Mouse (Mus musculus) bone marrow macrophage, adult 2 months (primary cell): ENCODE results near the gene Ptbp1. TPM values are rescaled to one million over a fixed set of nuclear protein-coding genes. Genes with fewer than 3 reads are reported as not detected.

Source experiments
- H3K27ac ChIP-seq: 2 replicates; pipeline ENCODE4 v1.5.1; 2012; ENCODE audit warnings: low read depth, low read length; ENCODE audit not compliant: insufficient read depth
- H3K4me1 ChIP-seq: 2 replicates; pipeline ENCODE4 v1.6.1; 2012; ENCODE audit warnings: low read length; ENCODE audit not compliant: control insufficient read depth, insufficient read depth
- H3K4me3 ChIP-seq: 2 replicates; pipeline ENCODE4 v1.5.1; 2012; ENCODE audit warnings: mild to moderate bottlenecking, low read length, moderate library complexity; ENCODE audit not compliant: insufficient read depth
- CTCF ChIP-seq: IDR thresholded peaks from 2 replicates; pipeline ENCODE4 v1.5.1; 2012; ENCODE audit warnings: low read depth, mild to moderate bottlenecking, low read length, moderate library complexity
- POLR2A ChIP-seq: IDR thresholded peaks from 2 replicates; pipeline ENCODE4 v1.6.1; 2012; ENCODE audit warnings: mild to moderate bottlenecking, low read depth, low read length, borderline replicate concordance
- polyA plus RNA-seq: library from polyadenylated mRNA; stranded (reverse); fragments of >200 nt; gene quantifications from 2 replicates; pipeline ENCODE4 v1.2.4, GENCODE M21; 2012; ENCODE audit not compliant: missing spikeins, insufficient read depth, insufficient read length

The Ptbp1 gene
- polyA plus RNA-seq, 1 experiment = 141 TPM

DNA sequence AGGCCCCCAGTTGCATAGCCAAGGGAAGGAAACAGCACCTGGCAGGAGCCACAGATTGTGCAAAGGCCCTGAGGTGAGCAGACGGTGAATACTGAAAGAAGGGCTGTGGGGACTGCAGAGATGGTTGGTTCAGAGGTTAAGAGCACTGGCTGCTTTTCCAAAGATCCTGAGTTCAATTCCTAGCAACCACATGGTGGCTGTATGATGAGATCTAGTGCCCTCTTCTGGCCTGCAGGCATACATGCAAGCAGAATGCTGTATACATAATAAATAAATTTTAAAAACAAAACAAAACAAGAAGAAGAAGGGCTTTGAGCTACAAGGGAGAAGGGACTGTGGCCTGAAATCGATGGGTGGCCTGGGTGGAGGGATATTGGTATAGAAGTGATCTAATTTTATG, 37.1 kb upstream of the Ptbp1 start:
- no peak overlapping the region for H3K4me3 ChIP-seq
- H3K27ac ChIP-seq = no peak overlapping the region
- H3K4me1 ChIP-seq = no peaks in the 10 kb centered on the region
- TF ChIP-seq CTCF (peak; percentile 30; the same call in 1 of the 2 replicates), POLR2A (no peak)

DNA sequence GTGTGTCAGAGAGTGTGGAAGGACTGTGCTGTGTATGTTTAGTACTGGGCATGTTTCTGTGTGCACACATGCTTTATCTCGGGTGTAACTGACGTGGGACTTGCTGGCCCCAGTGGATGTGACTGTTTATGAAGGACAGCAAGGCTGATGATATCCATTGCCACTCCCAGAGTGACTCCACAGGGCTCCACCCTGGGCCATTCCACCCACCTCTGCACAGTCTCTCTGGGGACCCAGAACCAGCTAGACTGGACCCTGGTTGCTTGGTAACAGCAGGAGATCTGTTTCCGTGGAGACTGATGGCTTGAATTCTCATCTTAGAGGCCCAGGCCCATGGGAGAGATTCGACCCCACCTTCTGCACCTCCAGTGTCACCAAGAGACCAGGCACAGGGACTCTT, 36.0 kb upstream of the Ptbp1 start:
- Histone ChIP-seq H3K27ac (no peak overlapping the region), H3K4me1 (no peaks in the 10 kb centered on the region), H3K4me3 (no peak overlapping the region)
- TF ChIP-seq POLR2A (no peak), CTCF (no peak)

DNA sequence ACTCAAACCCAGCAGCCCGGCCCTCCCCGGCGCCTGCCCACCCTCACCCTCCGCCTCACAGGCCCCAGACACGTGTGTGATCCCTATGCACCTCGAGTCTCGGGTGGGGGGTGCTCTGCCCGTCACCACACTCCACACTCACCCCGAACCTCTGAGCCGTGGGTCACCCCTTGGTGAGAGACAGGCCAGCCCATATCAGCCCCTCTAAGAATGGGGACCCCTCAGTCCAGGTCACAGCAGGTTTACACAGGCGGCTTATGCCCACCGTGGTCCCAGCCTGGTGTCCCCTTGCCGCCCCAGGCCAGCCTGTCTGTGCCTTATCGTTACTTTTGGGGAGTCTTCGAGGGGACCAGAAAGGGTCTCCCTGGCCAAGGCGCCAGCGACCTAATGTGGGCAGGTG, 34.6 kb upstream of the Ptbp1 start:
- Histone ChIP-seq H3K27ac (no peak overlapping the region), H3K4me1 (peaks cover 6% of the 10 kb centered on the region), H3K4me3 (no peak overlapping the region)
- TF ChIP-seq POLR2A (no peak), CTCF (no peak)

DNA sequence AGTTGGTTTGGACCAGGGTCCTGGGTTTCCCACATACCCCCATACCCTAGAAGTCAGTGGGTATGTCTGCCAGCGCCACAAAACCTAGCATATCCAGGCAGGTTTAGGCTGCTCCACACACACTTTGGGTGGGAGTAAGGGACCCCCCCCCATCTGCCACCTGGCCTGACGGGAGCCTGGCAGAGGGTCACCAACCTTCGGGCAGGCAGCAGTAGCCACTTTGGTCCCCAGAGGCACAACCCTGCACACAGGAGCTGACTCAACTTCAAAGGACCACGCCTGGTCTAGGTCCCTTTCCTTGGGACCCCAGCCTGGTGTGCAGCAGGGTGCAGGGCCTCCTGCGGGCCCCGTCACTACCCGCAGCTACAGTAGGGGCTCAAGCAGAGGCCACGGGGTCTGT, 34.0 kb upstream of the Ptbp1 start:
- TF ChIP-seq POLR2A (no peak), CTCF (no peak)
- Histone ChIP-seq H3K27ac (no peak overlapping the region), H3K4me1 (peaks cover 8% of the 10 kb centered on the region), H3K4me3 (no peak overlapping the region)

DNA sequence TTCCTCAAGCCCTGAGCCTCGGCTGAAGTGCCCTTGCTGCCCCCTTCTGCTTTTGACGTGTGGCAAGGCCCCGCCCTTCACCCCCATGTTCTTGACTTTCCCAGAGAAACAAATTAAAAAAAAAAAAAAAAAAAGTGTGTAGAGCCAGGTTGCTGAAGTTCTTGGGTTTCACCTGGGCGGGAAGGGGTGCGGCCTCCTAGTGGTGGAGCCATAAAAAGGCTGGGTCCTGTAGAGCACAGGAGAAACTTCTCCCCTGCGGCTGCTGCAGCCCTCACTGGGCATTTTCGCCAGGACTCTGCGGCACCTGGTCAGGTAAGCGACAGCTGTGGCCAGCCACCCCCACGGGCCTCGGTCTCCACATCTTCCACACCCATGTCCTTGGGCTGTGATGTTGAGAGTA, 33.4 kb upstream of the Ptbp1 start, which contains the start of gene Misp:
Gene Misp, plus strand, starts transcription at position 208 of the 400 bp plus-strand sequence.
- Histone ChIP-seq H3K27ac (no peak within 1 kb of the TSS), H3K4me3 (no peak within 1 kb of the TSS), H3K4me1 (peaks cover 8% of the 10 kb centered on the region)
- TF ChIP-seq POLR2A (no peak), CTCF (no peak)

DNA sequence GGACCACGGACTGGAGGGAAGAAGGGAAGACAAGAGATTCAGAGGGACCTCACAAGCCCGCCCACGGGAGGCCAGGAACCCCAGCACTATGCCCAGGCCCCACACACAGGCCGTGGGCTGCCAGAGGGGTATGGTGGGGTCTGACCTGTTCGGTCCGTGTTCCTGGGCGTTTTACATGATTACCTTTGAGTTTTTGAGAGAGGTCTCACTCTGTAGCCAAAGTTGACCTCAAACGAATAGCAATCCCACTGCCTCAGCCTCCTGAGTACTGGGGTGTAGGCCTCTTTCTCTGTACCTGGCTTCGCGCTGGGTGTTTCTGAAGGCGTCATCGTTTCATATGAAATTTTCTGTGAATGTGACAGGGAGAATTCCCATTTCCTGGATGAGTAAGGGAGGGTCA, 32.5 kb upstream of the Ptbp1 start:
- peaks cover 8% of the 10 kb centered on the region for H3K4me1 ChIP-seq
- no peak overlapping the region for H3K27ac ChIP-seq
- no peak for TF ChIP-seq POLR2A
- TF ChIP-seq CTCF = no peak
- H3K4me3 ChIP-seq = no peak overlapping the region

DNA sequence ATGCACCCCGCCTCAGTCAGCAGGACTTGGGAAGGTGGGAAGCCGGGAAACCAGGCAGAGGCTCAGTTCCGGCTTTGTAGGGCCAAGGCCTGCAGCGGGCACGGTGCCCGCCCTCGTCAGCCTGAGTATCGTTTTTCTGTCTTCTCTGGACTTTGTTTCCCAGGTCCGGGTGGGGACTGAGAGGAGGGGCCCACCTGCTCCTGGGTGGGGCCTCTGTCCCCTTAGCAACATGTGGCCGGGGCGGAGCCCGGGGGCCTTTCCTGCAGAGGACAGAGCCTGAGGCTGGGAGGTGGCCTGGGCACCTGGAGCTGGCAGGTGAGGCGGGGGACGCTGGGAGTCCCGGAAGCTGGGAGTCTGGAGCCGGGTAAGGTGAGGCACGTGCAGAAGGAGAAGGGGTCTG, 31.9 kb upstream of the Ptbp1 start:
- TF ChIP-seq POLR2A (no peak), CTCF (no peak)
- H3K4me3 ChIP-seq = no peak overlapping the region
- H3K4me1 ChIP-seq = peaks cover 8% of the 10 kb centered on the region
- H3K27ac ChIP-seq = no peak overlapping the region

DNA sequence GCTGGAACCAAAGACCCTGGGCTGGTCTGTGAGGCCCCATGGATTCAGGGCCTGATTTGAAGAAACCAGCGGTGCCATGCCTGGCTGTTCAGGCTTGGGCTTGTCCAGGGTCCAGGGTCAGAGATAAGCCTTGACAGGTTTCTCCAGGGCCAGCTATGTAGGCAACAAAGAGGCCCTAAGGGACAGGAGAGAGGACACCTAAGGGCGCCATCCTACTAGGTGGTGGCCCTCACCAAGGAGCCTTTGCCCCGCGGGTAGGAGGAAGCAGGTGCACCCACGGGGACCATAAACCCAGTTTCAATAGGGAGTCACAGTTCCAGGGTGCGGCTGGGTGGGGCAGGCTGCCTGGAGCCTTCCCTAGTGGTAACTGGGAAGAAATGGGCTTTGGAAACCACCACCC, 31.2 kb upstream of the Ptbp1 start:
- no peak for TF ChIP-seq POLR2A
- no peak for TF ChIP-seq CTCF
- Histone ChIP-seq H3K4me3 (no peak overlapping the region), H3K4me1 (peaks cover 8% of the 10 kb centered on the region), H3K27ac (no peak overlapping the region)

DNA sequence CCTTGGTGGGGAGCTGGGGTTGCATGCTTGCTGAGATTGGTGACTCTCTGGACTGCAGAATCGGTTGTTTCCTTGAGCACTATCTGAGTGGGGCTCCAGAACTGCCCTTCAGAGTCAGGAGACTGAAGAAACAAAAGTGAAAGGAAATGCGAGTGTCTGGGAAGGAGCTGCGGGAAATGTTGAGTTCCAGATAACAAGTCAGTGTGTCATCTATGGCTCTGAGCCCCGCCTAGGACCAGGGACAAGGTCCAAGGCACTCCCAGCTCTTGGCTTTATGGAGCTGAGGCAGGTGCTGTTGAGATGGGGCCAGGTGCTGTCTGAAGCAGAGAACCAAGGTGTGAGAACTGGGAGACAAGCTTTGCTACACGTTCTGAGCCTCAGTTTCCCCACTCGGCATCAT, 29.8 kb upstream of the Ptbp1 start:
- TF ChIP-seq POLR2A (no peak), CTCF (no peak)
- Histone ChIP-seq H3K4me1 (peaks cover 8% of the 10 kb centered on the region), H3K27ac (no peak overlapping the region), H3K4me3 (peak overlapping the region; percentile 21)

DNA sequence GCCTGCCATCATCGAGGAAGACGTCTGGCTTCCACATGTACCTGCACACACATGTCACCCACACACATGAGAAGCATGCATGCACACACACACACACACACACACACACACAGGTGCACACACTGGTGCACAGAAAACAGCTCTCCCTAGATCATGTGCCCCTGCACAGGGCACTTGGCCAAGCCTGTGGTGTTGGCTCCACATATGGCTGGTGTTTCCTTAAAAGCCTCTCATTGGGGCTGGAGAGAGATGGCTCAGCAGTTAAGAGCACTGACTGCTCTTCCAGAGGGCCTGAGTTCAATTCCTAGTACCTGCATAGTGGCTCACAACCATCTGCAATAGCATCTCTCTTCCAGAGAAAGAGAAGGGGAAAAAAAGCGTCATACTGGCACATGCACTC, 22.6 kb upstream of the Ptbp1 start:
- Histone ChIP-seq H3K4me3 (no peak overlapping the region), H3K27ac (no peak overlapping the region), H3K4me1 (0 out of 2 replicates have a peak, but pooled peaks cover 5% of the 10 kb centered on the region)
- TF ChIP-seq POLR2A = no peak
- no peak for TF ChIP-seq CTCF
